Mouse (Mus musculus) mature B cell (primary cell): ENCODE results near the gene Rab36.

ENCODE experiments used
- in situ Hi-C: fragments of 300-500 bp; cut with MboI; formaldehyde crosslinking; loops from 2 replicates; pipeline ENCODE4 v1.14.3; 2019

Rab36 gene

GRCm38 (mm10) chr10:75070281-75070976 lies 33.6 kb downstream of the Rab36 start:
- in situ Hi-C loops, result no loop called here

- in situ Hi-C loops, result no loop called here
These were observed 38.8 kb downstream of the Rab36 start for GRCm38 (mm10) chr10:75075665-75076064.

DNA sequence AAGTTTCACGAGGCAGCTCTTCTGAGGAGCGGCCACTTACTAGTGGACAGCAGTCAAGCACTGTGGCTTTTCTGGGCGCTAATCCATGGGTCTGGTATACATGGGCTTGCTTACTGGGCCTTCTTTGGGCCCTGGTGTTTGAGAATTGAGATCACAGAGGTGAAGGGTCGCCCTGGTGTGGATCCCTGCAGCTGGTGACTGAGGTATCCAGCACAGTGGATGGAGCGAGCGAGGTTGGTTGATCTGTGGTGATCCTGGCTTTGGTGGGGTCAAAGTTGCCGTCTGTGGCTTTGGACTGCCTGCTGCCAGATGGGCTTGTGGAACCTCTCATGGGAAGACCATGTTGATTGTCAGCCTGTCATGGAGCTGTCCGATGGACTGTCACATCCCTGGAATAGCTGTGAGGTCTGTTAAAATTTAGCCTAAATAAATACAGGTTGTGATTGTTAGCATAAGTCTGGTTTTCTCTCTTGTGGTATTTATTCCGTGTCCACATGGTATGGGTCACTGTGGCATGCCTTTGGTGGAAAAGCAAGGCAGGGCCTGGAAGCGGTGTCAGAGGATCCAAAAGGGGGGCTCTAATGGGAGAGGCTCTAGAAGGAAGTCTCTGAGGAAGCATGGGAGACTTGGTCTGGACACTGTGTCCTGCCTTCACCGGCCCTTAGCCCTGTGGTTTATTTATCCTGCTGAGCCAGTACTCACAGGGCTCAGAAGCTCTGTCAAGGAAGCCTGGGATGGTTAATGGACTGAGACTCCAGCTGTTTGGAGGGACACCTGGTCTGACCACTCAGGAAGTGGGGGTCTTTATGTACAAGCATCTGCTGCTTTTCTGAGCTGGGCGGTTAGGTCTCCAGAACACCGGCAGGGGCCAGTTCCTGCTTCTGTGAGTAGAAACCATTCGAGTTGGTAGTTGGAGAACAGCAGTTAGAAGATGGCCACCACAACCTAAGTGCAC lies 41.6 kb downstream of the Rab36 start:
- in situ Hi-C loops, result no loop called here

- in situ Hi-C loops, result no loop called here
These were observed 48.5 kb downstream of the Rab36 start for GRCm38 (mm10) chr10:75085330-75085729.

DNA sequence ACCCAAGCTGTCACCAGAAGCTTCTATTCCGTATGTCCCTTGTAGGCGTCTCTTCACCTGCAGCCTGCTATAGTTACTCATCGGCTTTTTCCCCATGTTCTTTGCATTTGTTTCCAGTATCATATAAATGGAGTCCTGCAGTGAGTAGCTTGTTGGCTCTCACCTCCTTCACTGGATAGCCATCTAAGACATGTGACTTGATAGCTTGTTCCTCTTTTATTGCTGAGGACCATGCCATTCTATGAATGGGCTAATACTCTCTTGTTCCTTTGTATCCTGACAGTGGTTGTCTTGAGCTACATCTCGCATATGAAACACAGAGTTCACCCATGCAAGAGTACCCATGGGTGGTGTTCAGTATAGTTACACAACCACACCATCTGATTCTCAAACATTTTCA lies 51.6 kb downstream of the Rab36 start:
- in situ Hi-C loops, result no loop called here

DNA sequence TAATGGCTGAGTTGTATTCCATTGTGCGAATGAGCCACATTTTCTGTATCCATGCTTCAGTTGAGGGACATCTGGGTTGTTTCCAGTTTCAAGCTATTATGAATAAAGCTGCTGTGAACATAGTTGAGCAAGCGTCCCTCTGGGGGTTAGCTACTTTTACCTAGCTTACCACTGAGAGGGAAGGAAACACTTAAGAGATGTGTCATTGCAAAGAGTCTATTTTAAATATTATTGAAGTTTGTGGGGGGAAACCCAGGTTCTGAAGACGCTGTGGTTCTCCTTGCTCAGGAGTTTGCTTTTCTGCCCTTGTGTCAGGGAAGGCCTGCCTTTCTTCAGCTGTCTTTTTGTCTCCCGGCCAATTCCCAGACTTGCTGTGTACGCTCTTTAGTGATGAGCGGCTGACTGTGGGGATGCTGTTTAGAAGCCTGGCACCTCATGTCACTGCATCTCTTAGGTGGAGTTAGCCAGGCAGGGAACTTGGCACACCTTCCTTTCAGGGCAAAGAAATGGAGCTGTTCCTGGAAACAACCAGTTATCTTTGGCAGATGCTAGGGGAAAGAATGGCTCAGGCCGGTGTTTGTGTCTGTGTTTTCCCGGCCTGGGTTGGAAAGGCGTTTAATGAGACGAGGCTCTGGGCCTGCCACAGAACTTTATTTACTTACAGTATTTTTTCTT lies 54.8 kb downstream of the Rab36 start:
- in situ Hi-C loops, result no loop called here

DNA sequence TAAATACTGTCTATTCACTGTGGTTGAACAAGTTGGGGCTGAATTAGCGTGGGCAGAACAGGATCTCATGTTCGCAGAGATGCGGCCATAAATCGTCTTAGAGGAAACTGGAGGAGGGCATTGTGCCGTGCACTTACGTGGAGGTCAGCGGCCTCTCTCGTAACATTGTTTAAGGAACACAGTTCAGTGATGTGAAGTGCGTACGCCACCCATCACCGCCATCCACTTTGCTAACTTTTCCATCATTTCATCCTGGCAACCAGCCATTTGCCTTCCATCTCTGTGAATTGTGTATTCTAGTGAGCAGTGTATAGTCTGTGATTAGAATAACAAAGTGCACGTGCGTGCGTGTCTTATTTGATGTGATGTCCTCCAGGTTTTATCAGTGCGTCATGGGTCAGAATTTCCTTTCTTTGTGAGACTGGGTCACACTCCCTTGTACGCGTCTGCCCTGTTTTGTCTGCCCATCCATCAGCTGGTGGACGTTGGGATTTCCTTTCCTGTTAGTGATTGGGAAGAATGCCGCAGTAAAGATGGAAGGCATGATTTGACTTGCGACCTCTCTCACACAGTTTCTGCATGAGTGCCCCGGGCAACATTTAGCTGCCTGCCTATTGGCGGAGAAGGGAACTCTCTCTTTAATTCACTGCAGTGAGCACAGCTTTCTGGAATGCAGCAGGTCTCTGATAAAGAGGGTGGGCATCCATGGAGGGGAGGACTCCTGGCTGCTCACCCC lies 56.6 kb downstream of the Rab36 start:
- in situ Hi-C loops, result no loop called here

GRCm38 (mm10) chr10:75094338-75094737 lies 57.5 kb downstream of the Rab36 start:
- in situ Hi-C loops, result no loop called here

DNA sequence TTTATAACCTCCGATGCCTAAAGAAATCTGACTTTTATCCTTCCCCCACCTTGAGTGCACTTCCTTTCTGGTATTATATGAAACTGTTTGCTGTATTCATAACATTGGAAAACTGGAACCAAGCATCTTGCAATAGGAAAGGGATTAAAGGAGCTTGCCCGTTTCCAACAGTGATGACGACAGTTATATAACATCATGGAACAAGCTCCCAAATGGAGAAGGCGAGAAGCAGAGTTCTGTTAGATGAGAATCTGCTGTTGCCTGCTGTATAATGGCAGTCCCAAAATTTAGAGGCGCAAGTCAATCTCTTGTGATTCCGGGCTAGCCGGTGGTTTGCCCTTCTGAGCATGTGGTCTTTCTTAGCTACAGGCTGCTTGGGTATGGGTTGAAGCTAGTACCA lies 58.4 kb downstream of the Rab36 start:
- in situ Hi-C loops, result no loop called here

- in situ Hi-C loops, result no loop called here
These were observed 61.8 kb downstream of the Rab36 start for GRCm38 (mm10) chr10:75098446-75099183.

DNA sequence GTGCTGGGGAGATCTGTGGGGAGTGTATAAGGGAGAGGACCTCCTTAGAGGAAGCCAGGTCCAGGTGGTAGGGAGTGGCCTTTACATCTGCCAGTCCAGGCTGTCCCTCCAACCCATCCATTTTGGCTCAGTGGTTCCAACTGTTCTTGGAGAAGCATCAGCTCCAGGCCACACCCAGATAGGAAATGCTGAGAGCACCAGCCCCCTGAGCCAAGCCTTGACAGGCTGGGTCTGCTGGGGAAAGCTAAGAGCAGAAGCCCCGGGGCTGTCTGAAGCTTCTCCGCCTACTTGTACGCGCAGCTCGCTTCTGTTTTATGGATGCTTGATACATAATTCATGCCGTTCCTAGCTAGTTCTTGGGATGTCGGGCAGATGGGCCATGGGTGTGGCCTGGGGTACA lies 63.4 kb downstream of the Rab36 start:
- in situ Hi-C loops, result no loop called here

- in situ Hi-C loops, result no loop called here
These were observed 66.6 kb downstream of the Rab36 start for GRCm38 (mm10) chr10:75103502-75103901.
